Mouse (Mus musculus) urinary bladder, postnatal 4 days (tissue): ENCODE data around the gene Upk1b.
A peak's percentile ranks its signal among the peaks of the same experiment; 100 is the strongest.

Source experiments
- DNase-seq, 2 experiments: peaks; one replicate each; pipeline ENCODE4 v3.0.0; 2021 to 2022; ENCODE audit warnings: low spot score in 2 of 2

The Upk1b gene

GRCm38 (mm10) chr16:38761972-38762371 lies 38.2 kb downstream of the Upk1b start:
- no peak for DNase-seq

GRCm38 (mm10) chr16:38760834-38761375 lies 39.2 kb downstream of the Upk1b start:
- no peak for DNase-seq

- no peak for DNase-seq
Observed at GRCm38 (mm10) chr16:38760239-38760638, 39.9 kb downstream of the Upk1b start.

- DNase-seq = peak in 1 of 2 experiments; percentile 52
Observed at GRCm38 (mm10) chr16:38758104-38758861, 41.8 kb downstream of the Upk1b start.

GRCm38 (mm10) chr16:38757626-38758025 lies 42.5 kb downstream of the Upk1b start:
- DNase-seq = peak in 1 of 2 experiments; percentile 58

- DNase-seq = peak in 1 of 2 experiments; percentile 16
Observed at GRCm38 (mm10) chr16:38756572-38756971, 43.6 kb downstream of the Upk1b start.

GRCm38 (mm10) chr16:38756177-38756503 lies 44.0 kb downstream of the Upk1b start:
- DNase-seq = peak in 1 of 2 experiments; percentile 57

GRCm38 (mm10) chr16:38755452-38756176 lies 44.5 kb downstream of the Upk1b start:
- no peak for DNase-seq

- peak in 1 of 2 experiments; percentile 53 for DNase-seq
Observed at GRCm38 (mm10) chr16:38753631-38754030, 46.5 kb downstream of the Upk1b start.

- DNase-seq = peak in 1 of 2 experiments; percentile 42
Observed at GRCm38 (mm10) chr16:38750803-38751202, 49.3 kb downstream of the Upk1b start.

GRCm38 (mm10) chr16:38743941-38744673 lies 56.0 kb downstream of the Upk1b start:
- no peak for DNase-seq

- DNase-seq = no peak
Observed at GRCm38 (mm10) chr16:38742659-38743131, 57.4 kb downstream of the Upk1b start.

GRCm38 (mm10) chr16:38742113-38742658 lies 57.9 kb downstream of the Upk1b start, which contains the start of gene B4galt4:
B4galt4 (plus strand) TSS chr16:38742264.
- DNase-seq = peak; percentile 79

GRCm38 (mm10) chr16:38741204-38741903 lies 58.8 kb downstream of the Upk1b start:
- no peak for DNase-seq

GRCm38 (mm10) chr16:38730921-38731320 lies 69.2 kb downstream of the Upk1b start:
- peak in 1 of 2 experiments; percentile 30 for DNase-seq

GRCm38 (mm10) chr16:38729610-38730288 lies 70.4 kb downstream of the Upk1b start:
- DNase-seq = peak in 1 of 2 experiments; percentile 33

- DNase-seq = peak in 1 of 2 experiments; percentile 35
Observed at GRCm38 (mm10) chr16:38729139-38729538, 71.0 kb downstream of the Upk1b start.

GRCm38 (mm10) chr16:38728576-38729132 lies 71.5 kb downstream of the Upk1b start:
- DNase-seq = peak in 1 of 2 experiments; percentile 46

- no peak for DNase-seq
Observed at GRCm38 (mm10) chr16:38724974-38725373, 75.2 kb downstream of the Upk1b start.

GRCm38 (mm10) chr16:38724256-38724655 lies 75.9 kb downstream of the Upk1b start:
- no peak for DNase-seq
